Mouse (Mus musculus) embryo, embryonic 10.5 days (tissue): ENCODE measurements around the gene Fgfrl1.
"Not testable (repeated sequence)": the region's sequence is repeated elsewhere in the genome, so short reads cannot be mapped to it uniquely, and the experiment has no call there.

Experiments
- DNase-seq: peaks from one replicate; pipeline ENCODE4 v3.0.0-alpha.2; 2015; ENCODE audit warnings: low spot score

Gene Fgfrl1

GRCm38 (mm10) chr5:108751258-108751657, 59.1 kb downstream of the Fgfrl1 start:
- not testable (repeated sequence) for DNase-seq
